Mouse (Mus musculus) liver, adult 2 months (tissue): ENCODE measurements around the gene Mocs3. TPM values are rescaled to one million over a fixed set of nuclear protein-coding genes. Genes with fewer than 3 reads are reported as not detected.

ENCODE experiments used
- DNase-seq: peaks from one replicate; pipeline ENCODE4 v3.0.0-alpha.2; 2011; ENCODE audit warnings: low read depth, low spot score; ENCODE audit errors: extremely low read depth
- H3K27ac ChIP-seq: fragments of 200-500 bp; replicated peaks from 2 replicates; pipeline ENCODE4 v1.5.1; 2012; ENCODE audit warnings: low read depth, mild to moderate bottlenecking, control low read depth, inconsistent platforms, low read length; ENCODE audit not compliant: insufficient read depth
- H3K27me3 ChIP-seq: fragments of 200-500 bp; 2 replicates; pipeline ENCODE4 v1.6.1; 2012; ENCODE audit warnings: mild to moderate bottlenecking, moderate library complexity, low read length, inconsistent platforms; ENCODE audit not compliant: control insufficient read depth, insufficient read depth
- H3K36me3 ChIP-seq: fragments of 200-500 bp; 2 replicates; pipeline ENCODE4 v1.6.1; 2012; ENCODE audit warnings: low read length, inconsistent platforms; ENCODE audit not compliant: control insufficient read depth, insufficient read depth
- H3K4me1 ChIP-seq: fragments of 200-500 bp; 2 replicates; pipeline ENCODE4 v1.6.1; 2011; ENCODE audit warnings: low read length; ENCODE audit not compliant: control insufficient read depth, insufficient read depth
- H3K4me3 ChIP-seq: fragments of 200-500 bp; 2 replicates; pipeline ENCODE4 v1.5.1; 2011; ENCODE audit warnings: low read depth, mild to moderate bottlenecking, control low read depth, low read length, moderate library complexity; ENCODE audit not compliant: insufficient read depth
- H3K79me2 ChIP-seq: fragments of 200-500 bp; 2 replicates; pipeline ENCODE4 v1.6.1; 2012; ENCODE audit warnings: inconsistent platforms, mild to moderate bottlenecking, low read length, moderate library complexity; ENCODE audit not compliant: control insufficient read depth, insufficient read depth
- H3K9ac ChIP-seq: fragments of 200-500 bp; 2 replicates; pipeline ENCODE4 v1.6.1; 2012; ENCODE audit warnings: low read depth, mild to moderate bottlenecking, control low read depth, inconsistent platforms, low read length
- CTCF ChIP-seq: fragments of 200-500 bp; IDR thresholded peaks from 2 replicates; pipeline ENCODE4 v1.5.1; 2011; ENCODE audit warnings: low read depth, low read length, control low read depth
- POLR2A ChIP-seq: fragments of 200-500 bp; IDR thresholded peaks from 2 replicates; pipeline ENCODE4 v1.6.1; 2011; ENCODE audit warnings: low read length, control low read depth; ENCODE audit not compliant: insufficient read depth; ENCODE audit errors: extremely low read depth
- WGBS: fragments of 180-500 bp; shearing (Covaris S2); methylation state at CpG from one replicate; pipeline ENCODE4 v1.1.7; 2018; 5-methylcytosine and 5-hydroxymethylcytosine counted together
- polyA plus RNA-seq: library from polyadenylated mRNA; depleted of rRNA; stranded (reverse); fragments of >200 nt; gene quantifications from 2 replicates; pipeline ENCODE4 v1.2.3, GENCODE M21; 2012
- total RNA-seq: library from RNA; depleted of rRNA; stranded (reverse); fragments of >200 nt; gene quantifications from 2 replicates; pipeline ENCODE4 v1.2.3, GENCODE M21; 2014

Mocs3 gene
- total and polyA plus RNA-seq, 2 experiments = 5.9 to 16.8 TPM

- Histone ChIP-seq H3K79me2 (no peaks in the 10 kb centered on the region), H3K27ac (no peak overlapping the region), H3K36me3 (no peaks in the 10 kb centered on the region), H3K27me3 (no peaks in the 10 kb centered on the region), H3K9ac (no peak overlapping the region), H3K4me1 (no peaks in the 10 kb centered on the region), H3K4me3 (no peak overlapping the region)
- DNase-seq = no peak
- TF ChIP-seq POLR2A = no peak
- TF ChIP-seq CTCF = no peak
- 80% methylated on average over 4 of the region's 4 CpGs for WGBS
These were observed 26.8 kb downstream of the Mocs3 start for GRCm38 (mm10) chr2:168257188-168257587.

- DNase-seq = no peak
- H3K4me1 ChIP-seq = no peaks in the 10 kb centered on the region
- H3K27me3 ChIP-seq = no peaks in the 10 kb centered on the region
- H3K79me2 ChIP-seq = no peaks in the 10 kb centered on the region
- TF ChIP-seq CTCF (no peak), POLR2A (no peak)
- WGBS = 78% methylated on average over 8 of the region's 8 CpGs
- H3K9ac ChIP-seq = no peak overlapping the region
- H3K4me3 ChIP-seq = no peak overlapping the region
- H3K36me3 ChIP-seq = no peaks in the 10 kb centered on the region
- no peak overlapping the region for H3K27ac ChIP-seq
These were observed 28.6 kb downstream of the Mocs3 start for GRCm38 (mm10) chr2:168259046-168259445.

GRCm38 (mm10) chr2:168260124-168260523, 29.7 kb downstream of the Mocs3 start:
- TF ChIP-seq CTCF (no peak), POLR2A (no peak)
- 75% methylated on average over 3 of the region's 3 CpGs for WGBS
- H3K4me3 ChIP-seq = no peak overlapping the region
- H3K9ac ChIP-seq = no peak overlapping the region
- H3K27me3 ChIP-seq = no peaks in the 10 kb centered on the region
- DNase-seq = no peak
- H3K27ac ChIP-seq = no peak overlapping the region
- H3K4me1 ChIP-seq = no peaks in the 10 kb centered on the region
- no peaks in the 10 kb centered on the region for H3K36me3 ChIP-seq
- H3K79me2 ChIP-seq = no peaks in the 10 kb centered on the region

- DNase-seq = no peak
- Histone ChIP-seq H3K27ac (no peak overlapping the region), H3K79me2 (no peaks in the 10 kb centered on the region), H3K9ac (no peak overlapping the region), H3K36me3 (no peaks in the 10 kb centered on the region), H3K4me1 (no peaks in the 10 kb centered on the region), H3K4me3 (no peak overlapping the region), H3K27me3 (no peaks in the 10 kb centered on the region)
- WGBS = 89% methylated on average over 10 of the region's 10 CpGs
- no peak for TF ChIP-seq CTCF
- no peak for TF ChIP-seq POLR2A
These were observed 30.5 kb downstream of the Mocs3 start for GRCm38 (mm10) chr2:168260900-168261299.

- H3K9ac ChIP-seq = no peak overlapping the region
- DNase-seq = no peak
- 0 out of 2 replicates have a peak, but pooled peaks cover 9% of the 10 kb centered on the region for H3K27me3 ChIP-seq
- H3K36me3 ChIP-seq = no peaks in the 10 kb centered on the region
- WGBS = 24% methylated on average over 7 of the region's 7 CpGs
- no peak overlapping the region for H3K27ac ChIP-seq
- no peak for TF ChIP-seq POLR2A
- TF ChIP-seq CTCF = peak; percentile 56
- H3K4me3 ChIP-seq = no peak overlapping the region
- H3K4me1 ChIP-seq = no peaks in the 10 kb centered on the region
- H3K79me2 ChIP-seq = no peaks in the 10 kb centered on the region
These were observed 37.6 kb downstream of the Mocs3 start for GRCm38 (mm10) chr2:168268033-168268432.

GRCm38 (mm10) chr2:168273387-168273786, 43.0 kb downstream of the Mocs3 start:
- WGBS = 39% methylated on average over 9 of the region's 9 CpGs
- no peaks in the 10 kb centered on the region for H3K79me2 ChIP-seq
- 0 out of 2 replicates have a peak, but pooled peaks cover 6% of the 10 kb centered on the region for H3K27me3 ChIP-seq
- no peak overlapping the region for H3K27ac ChIP-seq
- no peaks in the 10 kb centered on the region for H3K4me1 ChIP-seq
- H3K9ac ChIP-seq = no peak overlapping the region
- H3K36me3 ChIP-seq = no peaks in the 10 kb centered on the region
- no peak for DNase-seq
- TF ChIP-seq CTCF (no peak), POLR2A (no peak)
- no peak overlapping the region for H3K4me3 ChIP-seq
